Mouse (Mus musculus) left cerebral cortex, postnatal 4 days (tissue): ENCODE data around the gene Pde4d. TPM values are rescaled to one million over a fixed set of nuclear protein-coding genes. Genes with fewer than 3 reads are reported as not detected.

ENCODE experiments used
- DNase-seq: peaks from one replicate; pipeline ENCODE4 v3.0.0-alpha.2; 2022
- intact Hi-C: fragments of 180-260 bp; cut with DNase I; formaldehyde crosslinking; loops from one replicate; pipeline ENCODE4 v1.15.1; 2025
- total RNA-seq, 2 experiments: library from RNA; stranded (reverse); gene quantifications; 2 replicates each; pipeline ENCODE4 v1.2.3; 2021

Pde4d gene
- total RNA-seq, 2 experiments from 2014 or later: 107 to 117 TPM

GRCm38 (mm10) chr13:108554901-108555300 lies 105.2 kb downstream of the Pde4d start:
- DNase-seq: no peak
- intact Hi-C loops: no loop called here

- DNase-seq: no peak
- intact Hi-C loops: no loop called here
These were observed 147.2 kb downstream of the Pde4d start for GRCm38 (mm10) chr13:108596938-108597337.

- no peak for DNase-seq
- intact Hi-C loops: no loop called here
These were observed 148.9 kb downstream of the Pde4d start for GRCm38 (mm10) chr13:108598673-108599072.

GRCm38 (mm10) chr13:108599186-108599900 lies 149.6 kb downstream of the Pde4d start:
- peak; percentile 46 for DNase-seq
- intact Hi-C loops: no loop called here

- intact Hi-C loops: no loop called here
- peak; percentile 38 for DNase-seq
These were observed 151.3 kb downstream of the Pde4d start for GRCm38 (mm10) chr13:108601021-108601420.

- intact Hi-C loops: no loop called here
- DNase-seq: no peak
These were observed 153.8 kb downstream of the Pde4d start for GRCm38 (mm10) chr13:108603502-108603901.

- intact Hi-C loops: no loop called here
- DNase-seq: no peak
These were observed 154.5 kb downstream of the Pde4d start for GRCm38 (mm10) chr13:108604213-108604612.

- intact Hi-C loops: no loop called here
- DNase-seq: no peak
These were observed 168.5 kb downstream of the Pde4d start for GRCm38 (mm10) chr13:108618207-108618606.

- DNase-seq: no peak
These were observed 172.9 kb downstream of the Pde4d start for GRCm38 (mm10) chr13:108622681-108623080.

GRCm38 (mm10) chr13:108623929-108624328 lies 174.2 kb downstream of the Pde4d start:
- intact Hi-C loops: no loop called here
- no peak for DNase-seq

More at GRCm38 (mm10) chr13:108622681-108623080, 172.9 kb downstream of the Pde4d start:
- intact Hi-C loops: no loop called here

GRCm38 (mm10) chr13:108626166-108626565 lies 176.4 kb downstream of the Pde4d start:
- DNase-seq: no peak
- intact Hi-C loops: no loop called here

GRCm38 (mm10) chr13:108628501-108628900 lies 178.8 kb downstream of the Pde4d start:
- intact Hi-C loops: no loop called here
- DNase-seq: no peak

GRCm38 (mm10) chr13:108630576-108630975 lies 180.8 kb downstream of the Pde4d start:
- DNase-seq: no peak
- intact Hi-C loops: no loop called here

- intact Hi-C loops: no loop called here
- DNase-seq: no peak
These were observed 181.5 kb downstream of the Pde4d start for GRCm38 (mm10) chr13:108631222-108631621.

GRCm38 (mm10) chr13:108636526-108636925 lies 186.8 kb downstream of the Pde4d start:
- intact Hi-C loops: no loop called here

GRCm38 (mm10) chr13:108642259-108642658 lies 192.5 kb downstream of the Pde4d start:
- no peak for DNase-seq
- intact Hi-C loops: no loop called here

More at GRCm38 (mm10) chr13:108636526-108636925, 186.8 kb downstream of the Pde4d start:
- DNase-seq: no peak

GRCm38 (mm10) chr13:108646801-108647200 lies 197.1 kb downstream of the Pde4d start:
- intact Hi-C loops: no loop called here
- no peak for DNase-seq

- no peak for DNase-seq
- intact Hi-C loops: no loop called here
These were observed 197.5 kb downstream of the Pde4d start for GRCm38 (mm10) chr13:108647239-108647638.

- DNase-seq: no peak
- intact Hi-C loops: no loop called here
These were observed 204.4 kb downstream of the Pde4d start for GRCm38 (mm10) chr13:108654026-108654723.

GRCm38 (mm10) chr13:108666579-108666978 lies 216.8 kb downstream of the Pde4d start:
- intact Hi-C loops: no loop called here
- no peak for DNase-seq

GRCm38 (mm10) chr13:108667077-108667476 lies 217.3 kb downstream of the Pde4d start:
- no peak for DNase-seq
- intact Hi-C loops: no loop called here

GRCm38 (mm10) chr13:108677056-108677455 lies 227.3 kb downstream of the Pde4d start:
- no peak for DNase-seq
- intact Hi-C loops: no loop called here
